Mouse (Mus musculus) heart, postnatal 0 days (tissue): Measurements from ENCODE around the gene Ripor2.

Source experiments
- CTCF ChIP-seq: IDR thresholded peaks from 2 replicates; pipeline ENCODE4 v1.5.1; 2016; ENCODE audit warnings: antibody characterized with exemption, control low read depth, low read depth
- EP300 ChIP-seq: IDR thresholded peaks from 2 replicates; pipeline ENCODE4 v1.6.1; 2016; ENCODE audit warnings: antibody characterized with exemption, low read depth

- TF ChIP-seq CTCF (no peak), EP300 (no peak)
These were observed 141.9 kb downstream of the Ripor2 start for GRCm38 (mm10) chr13:24723699-24724394.
